Mouse (Mus musculus): ENCODE results near the gene 1110032F04Rik. TPM values are rescaled to one million over a fixed set of nuclear protein-coding genes. Genes with fewer than 3 reads are reported as not detected.

1110032F04Rik gene
- polyA plus RNA-seq, 1 experiment from 2014 or later: 0.61 TPM

Other genes starting within 250 kb of the 1110032F04Rik start
- not detected in 2 replicates for gene Il12a, start 178.9 kb upstream of the 1110032F04Rik start, polyA plus RNA-seq (2016; fragmentation: Nextera tagmentation; extraction: Ambion mirVana)
- gene Ift80, start 135.0 kb downstream of the 1110032F04Rik start, polyA plus RNA-seq (2016; fragmentation: Nextera tagmentation; extraction: Ambion mirVana): 21.9 and 23.2 TPM in 2 replicates
- gene Smc4, start 135.2 kb downstream of the 1110032F04Rik start, polyA plus RNA-seq (2016; fragmentation: Nextera tagmentation; extraction: Ambion mirVana): 187 and 188 TPM in 2 replicates
- gene Trim59, start 175.2 kb downstream of the 1110032F04Rik start, polyA plus RNA-seq (2016; fragmentation: Nextera tagmentation; extraction: Ambion mirVana): 175 and 194 TPM in 2 replicates